Mouse (Mus musculus) hindbrain, embryonic 11.5 days (tissue): ENCODE results near the gene Gm20388. TPM values are rescaled to one million over a fixed set of nuclear protein-coding genes. Genes with fewer than 3 reads are reported as not detected.

Source experiments
- ATAC-seq: fragments of 200-750 bp; cut with Nextera tagmentation; 2 replicates; pipeline ENCODE4 v1.8.0; 2017; ENCODE audit warnings: mild to moderate bottlenecking, moderate TSS enrichment, moderate library complexity; ENCODE audit not compliant: low FRiP score
- DNase-seq: peaks from one replicate; pipeline ENCODE4 v3.0.0-alpha.2; 2015; ENCODE audit warnings: low spot score
- H3K27ac ChIP-seq: fragments of 300-500 bp; sonication (generic); 2 replicates; pipeline ENCODE4 v1.5.1; 2014; ENCODE audit warnings: mild to moderate bottlenecking, low read depth, low read length
- H3K27me3 ChIP-seq: fragments of 300-500 bp; sonication (generic); 2 replicates; pipeline ENCODE4 v1.6.1; 2014; ENCODE audit warnings: mild to moderate bottlenecking, low read length, moderate library complexity, mixed read lengths; ENCODE audit not compliant: control insufficient read depth, insufficient read depth
- H3K36me3 ChIP-seq: fragments of 300-500 bp; sonication (generic); 2 replicates; pipeline ENCODE4 v1.6.1; 2014; ENCODE audit warnings: mild to moderate bottlenecking, low read length, moderate library complexity, mixed read lengths; ENCODE audit not compliant: control insufficient read depth, insufficient read depth
- H3K4me1 ChIP-seq: fragments of 300-500 bp; sonication (generic); replicated peaks from 2 replicates; pipeline ENCODE4 v1.6.1; 2014; ENCODE audit warnings: low read length, mixed read lengths; ENCODE audit not compliant: control insufficient read depth, insufficient read depth
- H3K4me2 ChIP-seq: fragments of 300-500 bp; sonication (generic); replicated peaks from 2 replicates; pipeline ENCODE4 v1.6.1; 2014; ENCODE audit warnings: mild to moderate bottlenecking, low read depth, low read length
- H3K4me3 ChIP-seq: fragments of 300-500 bp; sonication (generic); 2 replicates; pipeline ENCODE4 v1.5.1; 2014; ENCODE audit warnings: low read depth, low read length
- H3K9ac ChIP-seq: fragments of 300-500 bp; sonication (generic); 2 replicates; pipeline ENCODE4 v1.6.1; 2014; ENCODE audit warnings: low read depth, low read length
- H3K9me3 ChIP-seq: fragments of 300-500 bp; sonication (generic); 2 replicates; pipeline ENCODE4 v1.6.1; 2016; ENCODE audit warnings: low read length; ENCODE audit not compliant: control insufficient read depth
- WGBS: fragments of 180-500 bp; shearing (Covaris S2); extraction: QIAGEN DNeasy Blood & Tissue Kit; methylation state at CpG from one replicate; pipeline ENCODE4 v1.1.7; 2014; 5-methylcytosine and 5-hydroxymethylcytosine counted together
- polyA plus RNA-seq: library from polyadenylated mRNA; unstranded; fragments of >200 nt; fragmentation: Nextera tagmentation; extraction: Ambion mirVana; gene quantifications from 2 replicates; pipeline ENCODE4 v1.2.1, GENCODE M21; 2014

Gene Gm20388
- polyA plus RNA-seq, 1 experiment from 2014 or later = 11.8 TPM

GRCm38 (mm10) chr8:120204736-120205360 is 294.2 kb downstream of the Gm20388 start:
- DNase-seq (no peak), ATAC-seq (no peak)
- Histone ChIP-seq H3K9ac (no peak overlapping the region), H3K9me3 (no peaks in the 10 kb centered on the region), H3K4me1 (no peaks in the 10 kb centered on the region; the same call in 1 of the 2 replicates), H3K27ac (no peak overlapping the region), H3K4me2 (no peak overlapping the region), H3K27me3 (no peaks in the 10 kb centered on the region), H3K36me3 (no peaks in the 10 kb centered on the region), H3K4me3 (no peak overlapping the region)
- 85% methylated on average over 7 of the region's 7 CpGs for WGBS

GRCm38 (mm10) chr8:120205916-120206315 is 295.3 kb downstream of the Gm20388 start:
- WGBS = 87% methylated on average over 9 of the region's 9 CpGs
- no peak overlapping the region for H3K4me2 ChIP-seq
- no peak overlapping the region for H3K27ac ChIP-seq
- H3K9me3 ChIP-seq = no peaks in the 10 kb centered on the region
- ATAC-seq = no peak
- H3K36me3 ChIP-seq = no peaks in the 10 kb centered on the region
- H3K4me1 ChIP-seq = peaks cover 4% of the 10 kb centered on the region; the same call in 1 of the 2 replicates
- DNase-seq = no peak
- no peak overlapping the region for H3K4me3 ChIP-seq
- no peak overlapping the region for H3K9ac ChIP-seq
- no peaks in the 10 kb centered on the region for H3K27me3 ChIP-seq

GRCm38 (mm10) chr8:120207364-120207763 is 296.7 kb downstream of the Gm20388 start:
- Histone ChIP-seq H3K36me3 (no peaks in the 10 kb centered on the region), H3K27me3 (no peaks in the 10 kb centered on the region), H3K27ac (no peak overlapping the region), H3K9me3 (no peaks in the 10 kb centered on the region), H3K4me1 (peaks cover 4% of the 10 kb centered on the region), H3K4me3 (no peak overlapping the region), H3K9ac (no peak overlapping the region), H3K4me2 (no peak overlapping the region)
- DNase-seq (no peak), ATAC-seq (no peak)
- WGBS = 82% methylated on average over 8 of the region's 8 CpGs

- Histone ChIP-seq H3K9me3 (no peaks in the 10 kb centered on the region), H3K4me3 (no peak overlapping the region), H3K27me3 (no peaks in the 10 kb centered on the region), H3K36me3 (no peaks in the 10 kb centered on the region), H3K4me2 (no peak overlapping the region), H3K4me1 (peaks cover 4% of the 10 kb centered on the region), H3K9ac (no peak overlapping the region), H3K27ac (no peak overlapping the region)
- WGBS = 70% methylated on average over 11 of the region's 11 CpGs
- DNase-seq (no peak), ATAC-seq (no peak)
These were observed 297.5 kb downstream of the Gm20388 start for GRCm38 (mm10) chr8:120208113-120208512.

GRCm38 (mm10) chr8:120211345-120211744 is 300.7 kb downstream of the Gm20388 start:
- peaks cover 7% of the 10 kb centered on the region for H3K4me1 ChIP-seq
- H3K9me3 ChIP-seq = no peaks in the 10 kb centered on the region
- H3K4me2 ChIP-seq = no peak overlapping the region
- H3K9ac ChIP-seq = no peak overlapping the region
- ATAC-seq (0 out of 2 replicates have a peak, but pooled peaks have one; percentile 33), DNase-seq (peak; percentile 42)
- no peaks in the 10 kb centered on the region for H3K36me3 ChIP-seq
- no peaks in the 10 kb centered on the region for H3K27me3 ChIP-seq
- 10% methylated on average over 4 of the region's 4 CpGs for WGBS
- no peak overlapping the region for H3K4me3 ChIP-seq
- H3K27ac ChIP-seq = no peak overlapping the region

GRCm38 (mm10) chr8:120212596-120212995 is 302.0 kb downstream of the Gm20388 start:
- Histone ChIP-seq H3K4me1 (peaks cover 13% of the 10 kb centered on the region), H3K27ac (no peak overlapping the region), H3K27me3 (no peaks in the 10 kb centered on the region), H3K4me2 (no peak overlapping the region), H3K36me3 (no peaks in the 10 kb centered on the region), H3K4me3 (no peak overlapping the region), H3K9ac (no peak overlapping the region), H3K9me3 (no peaks in the 10 kb centered on the region)
- 89% methylated on average over 7 of the region's 7 CpGs for WGBS
- no peak for DNase-seq
- ATAC-seq = no peak

GRCm38 (mm10) chr8:120213229-120213628 is 302.6 kb downstream of the Gm20388 start:
- ATAC-seq = no peak
- Histone ChIP-seq H3K4me3 (no peak overlapping the region), H3K4me2 (no peak overlapping the region), H3K4me1 (peaks cover 14% of the 10 kb centered on the region), H3K27ac (no peak overlapping the region), H3K36me3 (no peaks in the 10 kb centered on the region), H3K9me3 (no peaks in the 10 kb centered on the region), H3K9ac (no peak overlapping the region), H3K27me3 (no peaks in the 10 kb centered on the region)
- 92% methylated on average over 3 of the region's 3 CpGs for WGBS
- no peak for DNase-seq

- H3K27ac ChIP-seq = no peak overlapping the region
- no peaks in the 10 kb centered on the region for H3K27me3 ChIP-seq
- H3K36me3 ChIP-seq = no peaks in the 10 kb centered on the region
- H3K9me3 ChIP-seq = no peaks in the 10 kb centered on the region
- DNase-seq = no peak
- no peak overlapping the region for H3K4me3 ChIP-seq
- H3K9ac ChIP-seq = no peak overlapping the region
- H3K4me2 ChIP-seq = no peak overlapping the region
- peaks cover 14% of the 10 kb centered on the region for H3K4me1 ChIP-seq
- WGBS = 63% methylated on average over 5 of the region's 5 CpGs
- ATAC-seq = no peak
These were observed 303.3 kb downstream of the Gm20388 start for GRCm38 (mm10) chr8:120213939-120214338.

- DNase-seq = peak; percentile 43
- Histone ChIP-seq H3K36me3 (no peaks in the 10 kb centered on the region), H3K27me3 (no peaks in the 10 kb centered on the region), H3K4me2 (no peak overlapping the region), H3K4me1 (peaks cover 12% of the 10 kb centered on the region), H3K4me3 (no peak overlapping the region), H3K9me3 (no peaks in the 10 kb centered on the region), H3K9ac (no peak overlapping the region), H3K27ac (peak overlapping the region; percentile 62)
- whole genome bisulfite sequencing = 43% methylated on average over 7 of the region's 7 CpGs
- peak; percentile 53 for ATAC-seq
These were observed 304.9 kb downstream of the Gm20388 start for GRCm38 (mm10) chr8:120215416-120216141.
